Mouse (Mus musculus): ENCODE data around the gene Psmd11. TPM values are rescaled to one million over a fixed set of nuclear protein-coding genes. Genes with fewer than 3 reads are reported as not detected.

Psmd11 gene
- polyA plus RNA-seq, 1 experiment from 2014 or later: 270 TPM

GRCm38 (mm10) chr11:80485120-80485551, 56.7 kb downstream of the Psmd11 start:
- 65% methylated on average over 9 of the region's 9 CpGs for WGBS

GRCm38 (mm10) chr11:80485622-80486206, 57.3 kb downstream of the Psmd11 start:
- ATAC-seq (ENCODE audit: insufficient read depth, low FRiP score): no peak
- H3K27ac ChIP-seq (ENCODE audit: low read length): no peak overlapping the region
- H3K36me3 ChIP-seq (ENCODE audit: control insufficient read depth, insufficient read depth, low read length): no peaks in the 10 kb centered on the region
- H3K9ac ChIP-seq (ENCODE audit: low read length): no peak overlapping the region
- H3K9me3 ChIP-seq (replicated peaks; ENCODE audit: control insufficient read depth, low read length): no peaks in the 10 kb centered on the region
- no peaks in the 10 kb centered on the region for H3K4me1 ChIP-seq (ENCODE audit: control insufficient read depth, insufficient read depth, low read length)
- no peaks in the 10 kb centered on the region for H3K27me3 ChIP-seq (ENCODE audit: control insufficient read depth, insufficient read depth, low read length)
- 87% methylated on average over 10 of the region's 10 CpGs for WGBS
- no peak overlapping the region for H3K4me2 ChIP-seq (ENCODE audit: low read depth, low read length)
- H3K4me3 ChIP-seq (replicated peaks; ENCODE audit: low read length): no peak overlapping the region

More at GRCm38 (mm10) chr11:80485120-80485551, 56.7 kb downstream of the Psmd11 start:
- ATAC-seq (ENCODE audit: insufficient read depth, low FRiP score): no peak
- no peak overlapping the region for H3K9ac ChIP-seq (ENCODE audit: low read length)
- no peak overlapping the region for H3K4me2 ChIP-seq (ENCODE audit: low read depth, low read length)
- H3K36me3 ChIP-seq (ENCODE audit: control insufficient read depth, insufficient read depth, low read length): no peaks in the 10 kb centered on the region
- H3K27ac ChIP-seq (ENCODE audit: low read length): no peak overlapping the region
- H3K4me1 ChIP-seq (ENCODE audit: control insufficient read depth, insufficient read depth, low read length): no peaks in the 10 kb centered on the region
- no peaks in the 10 kb centered on the region for H3K27me3 ChIP-seq (ENCODE audit: control insufficient read depth, insufficient read depth, low read length)
- no peaks in the 10 kb centered on the region for H3K9me3 ChIP-seq (replicated peaks; ENCODE audit: control insufficient read depth, low read length)
- no peak overlapping the region for H3K4me3 ChIP-seq (replicated peaks; ENCODE audit: low read length)

GRCm38 (mm10) chr11:80487904-80488587, 59.6 kb downstream of the Psmd11 start:
- Histone ChIP-seq H3K27me3 (ENCODE audit: control insufficient read depth, insufficient read depth, low read length) (no peaks in the 10 kb centered on the region), H3K36me3 (ENCODE audit: control insufficient read depth, insufficient read depth, low read length) (no peaks in the 10 kb centered on the region), H3K4me1 (ENCODE audit: control insufficient read depth, insufficient read depth, low read length) (no peaks in the 10 kb centered on the region), H3K4me3 (replicated peaks; ENCODE audit: low read length) (no peak overlapping the region), H3K4me2 (ENCODE audit: low read depth, low read length) (no peak overlapping the region), H3K27ac (ENCODE audit: low read length) (no peak overlapping the region), H3K9ac (ENCODE audit: low read length) (no peak overlapping the region), H3K9me3 (replicated peaks; ENCODE audit: control insufficient read depth, low read length) (no peaks in the 10 kb centered on the region)
- 70% methylated on average over 15 of the region's 15 CpGs for WGBS
- ATAC-seq (ENCODE audit: insufficient read depth, low FRiP score): no peak

- Histone ChIP-seq H3K9me3 (replicated peaks; ENCODE audit: control insufficient read depth, low read length) (no peaks in the 10 kb centered on the region), H3K4me1 (ENCODE audit: control insufficient read depth, insufficient read depth, low read length) (no peaks in the 10 kb centered on the region), H3K27ac (ENCODE audit: low read length) (no peak overlapping the region), H3K27me3 (ENCODE audit: control insufficient read depth, insufficient read depth, low read length) (no peaks in the 10 kb centered on the region), H3K4me2 (ENCODE audit: low read depth, low read length) (no peak overlapping the region), H3K36me3 (ENCODE audit: control insufficient read depth, insufficient read depth, low read length) (no peaks in the 10 kb centered on the region), H3K9ac (ENCODE audit: low read length) (no peak overlapping the region), H3K4me3 (replicated peaks; ENCODE audit: low read length) (no peak overlapping the region)
- 48% methylated on average over 12 of the region's 12 CpGs for WGBS
- no peak for ATAC-seq (ENCODE audit: insufficient read depth, low FRiP score)
These were observed 60.9 kb downstream of the Psmd11 start for GRCm38 (mm10) chr11:80489172-80489881.

GRCm38 (mm10) chr11:80489882-80490196, 61.4 kb downstream of the Psmd11 start:
- Histone ChIP-seq H3K36me3 (ENCODE audit: control insufficient read depth, insufficient read depth, low read length) (no peaks in the 10 kb centered on the region), H3K4me3 (replicated peaks; ENCODE audit: low read length) (no peak overlapping the region), H3K4me2 (ENCODE audit: low read depth, low read length) (no peak overlapping the region), H3K27ac (ENCODE audit: low read length) (no peak overlapping the region), H3K9me3 (replicated peaks; ENCODE audit: control insufficient read depth, low read length) (no peaks in the 10 kb centered on the region), H3K27me3 (ENCODE audit: control insufficient read depth, insufficient read depth, low read length) (no peaks in the 10 kb centered on the region), H3K4me1 (ENCODE audit: control insufficient read depth, insufficient read depth, low read length) (no peaks in the 10 kb centered on the region), H3K9ac (ENCODE audit: low read length) (no peak overlapping the region)
- 48% methylated on average over 5 of the region's 5 CpGs for WGBS
- ATAC-seq (ENCODE audit: insufficient read depth, low FRiP score): no peak

- Histone ChIP-seq H3K9ac (ENCODE audit: low read length) (no peak overlapping the region), H3K9me3 (replicated peaks; ENCODE audit: control insufficient read depth, low read length) (no peaks in the 10 kb centered on the region), H3K27ac (ENCODE audit: low read length) (no peak overlapping the region), H3K4me3 (replicated peaks; ENCODE audit: low read length) (no peak overlapping the region), H3K36me3 (ENCODE audit: control insufficient read depth, insufficient read depth, low read length) (no peaks in the 10 kb centered on the region), H3K4me1 (ENCODE audit: control insufficient read depth, insufficient read depth, low read length) (no peaks in the 10 kb centered on the region), H3K4me2 (ENCODE audit: low read depth, low read length) (no peak overlapping the region), H3K27me3 (ENCODE audit: control insufficient read depth, insufficient read depth, low read length) (no peaks in the 10 kb centered on the region)
- 70% methylated on average over 10 of the region's 10 CpGs for WGBS
- ATAC-seq (ENCODE audit: insufficient read depth, low FRiP score): peak; percentile 32; the same call in 1 of the 2 replicates
These were observed 62.4 kb downstream of the Psmd11 start for GRCm38 (mm10) chr11:80490831-80491230.

- no peaks in the 10 kb centered on the region for H3K36me3 ChIP-seq (ENCODE audit: control insufficient read depth, insufficient read depth, low read length)
- H3K9ac ChIP-seq (ENCODE audit: low read length): no peak overlapping the region
- H3K4me1 ChIP-seq (ENCODE audit: control insufficient read depth, insufficient read depth, low read length): no peaks in the 10 kb centered on the region
- H3K4me2 ChIP-seq (ENCODE audit: low read depth, low read length): no peak overlapping the region
- H3K9me3 ChIP-seq (replicated peaks; ENCODE audit: control insufficient read depth, low read length): no peaks in the 10 kb centered on the region
- no peak for ATAC-seq (ENCODE audit: insufficient read depth, low FRiP score)
- H3K27me3 ChIP-seq (ENCODE audit: control insufficient read depth, insufficient read depth, low read length): no peaks in the 10 kb centered on the region
- no peak overlapping the region for H3K4me3 ChIP-seq (replicated peaks; ENCODE audit: low read length)
- H3K27ac ChIP-seq (ENCODE audit: low read length): no peak overlapping the region
- WGBS: 90% methylated on average over 5 of the region's 5 CpGs
These were observed 64.8 kb downstream of the Psmd11 start for GRCm38 (mm10) chr11:80493186-80493585.

- no peak for ATAC-seq (ENCODE audit: insufficient read depth, low FRiP score)
- H3K4me1 ChIP-seq (ENCODE audit: control insufficient read depth, insufficient read depth, low read length): 0 out of 2 replicates have a peak, but pooled peaks cover 3% of the 10 kb centered on the region
These were observed 66.4 kb downstream of the Psmd11 start for GRCm38 (mm10) chr11:80494852-80495251.

GRCm38 (mm10) chr11:80495972-80496371, 67.6 kb downstream of the Psmd11 start:
- Histone ChIP-seq H3K4me1 (ENCODE audit: control insufficient read depth, insufficient read depth, low read length) (0 out of 2 replicates have a peak, but pooled peaks cover 3% of the 10 kb centered on the region), H3K9ac (ENCODE audit: low read length) (no peak overlapping the region), H3K4me3 (replicated peaks; ENCODE audit: low read length) (no peak overlapping the region), H3K27me3 (ENCODE audit: control insufficient read depth, insufficient read depth, low read length) (no peaks in the 10 kb centered on the region), H3K27ac (ENCODE audit: low read length) (no peak overlapping the region), H3K9me3 (replicated peaks; ENCODE audit: control insufficient read depth, low read length) (no peaks in the 10 kb centered on the region), H3K4me2 (ENCODE audit: low read depth, low read length) (no peak overlapping the region), H3K36me3 (ENCODE audit: control insufficient read depth, insufficient read depth, low read length) (no peaks in the 10 kb centered on the region)
- ATAC-seq (ENCODE audit: insufficient read depth, low FRiP score): no peak
- 85% methylated on average over 6 of the region's 6 CpGs for WGBS

More at GRCm38 (mm10) chr11:80494852-80495251, 66.4 kb downstream of the Psmd11 start:
- H3K4me3 ChIP-seq (replicated peaks; ENCODE audit: low read length): no peak overlapping the region
- H3K27ac ChIP-seq (ENCODE audit: low read length): no peak overlapping the region
- no peaks in the 10 kb centered on the region for H3K9me3 ChIP-seq (replicated peaks; ENCODE audit: control insufficient read depth, low read length)
- H3K36me3 ChIP-seq (ENCODE audit: control insufficient read depth, insufficient read depth, low read length): no peaks in the 10 kb centered on the region
- WGBS: 83% methylated on average over 9 of the region's 9 CpGs
- no peak overlapping the region for H3K9ac ChIP-seq (ENCODE audit: low read length)
- no peaks in the 10 kb centered on the region for H3K27me3 ChIP-seq (ENCODE audit: control insufficient read depth, insufficient read depth, low read length)
- H3K4me2 ChIP-seq (ENCODE audit: low read depth, low read length): no peak overlapping the region

Measured in stomach, embryonic 16.5 days (tissue).